Mouse (Mus musculus) Patski (cell line): ENCODE results near the gene Nudt1. TPM values are rescaled to one million over a fixed set of nuclear protein-coding genes. Genes with fewer than 3 reads are reported as not detected.

Experiments
- ATAC-seq: fragments of 100-300 bp; one replicate; pipeline ENCODE4 v1.8.0; 2021
- CTCF ChIA-PET: fragments of 350-600 bp; sonication (Branson Sonifier 250); formaldehyde crosslinking; loops from one replicate; lab custom pipeline; 2022; ENCODE audit warnings: inconsistent platforms; lab: Charles Lee
- POLR2A ChIA-PET: fragments of 350-600 bp; sonication (Branson Sonifier 250); formaldehyde crosslinking; loops from one replicate; lab custom pipeline; 2022; ENCODE audit warnings: antibody characterized with exemption, inconsistent platforms; lab: Charles Lee
- DNase-seq: peaks from one replicate; pipeline ENCODE4 v3.0.0-alpha.2; 2011; ENCODE audit warnings: low read depth, low spot score
- H3K27me3 ChIP-seq: fragments of 371-371 bp; one replicate; pipeline ENCODE4 v1.5.1; 2021
- CTCF ChIP-seq: fragments of 100-300 bp; IDR thresholded peaks from one replicate; pipeline ENCODE4 v1.5.1; 2021
- in situ Hi-C: fragments of 300-500 bp; cut with MboI; formaldehyde crosslinking; loops from 3 replicates; pipeline ENCODE4 v1.11.1; 2018; ENCODE audit warnings: low pct_unique_long_range_greater_than_20kb, mixed read lengths
- polyA plus RNA-seq: library from polyadenylated mRNA; unstranded; gene quantifications from one replicate; pipeline ENCODE4 v1.2.3, GENCODE M21; 2021

The Nudt1 gene
- polyA plus RNA-seq, 1 experiment from 2014 or later = 38.0 TPM

DNA sequence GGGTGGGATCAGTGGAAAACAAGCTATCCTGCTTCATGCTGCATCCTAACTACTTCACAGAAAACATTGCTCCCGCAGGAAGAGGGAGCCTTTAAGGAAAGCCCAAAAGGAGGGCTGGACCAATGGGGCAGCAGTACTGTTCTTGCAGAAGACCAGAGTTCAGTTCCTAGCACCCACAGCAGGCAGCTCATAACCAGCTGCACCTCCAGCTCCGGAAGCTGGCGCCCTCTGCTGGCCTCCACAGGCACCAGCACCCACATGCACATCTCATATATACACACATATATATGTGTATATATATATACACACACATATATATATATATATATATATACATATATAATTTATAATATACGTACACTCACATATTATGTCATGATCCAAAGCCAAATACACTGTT is 17.3 kb downstream of the Nudt1 start:
- in situ Hi-C loops = loop anchor here (5.0 kb wide), 1 partner anchor 54 kb away; no protein-coding TSS in a partner anchor
- ChIA-PET POLR2A (no interaction called here), CTCF (interaction anchor here (0.9 to 5.4 kb wide), 2 partner anchors 19 to 57 kb away, joined by 3 to 28 read pairs; no protein-coding TSS in a partner anchor)
- ATAC-seq = no peak
- H3K27me3 ChIP-seq = no peaks in the 10 kb centered on the region
- no peak for DNase-seq
- TF ChIP-seq CTCF = no peak

DNA sequence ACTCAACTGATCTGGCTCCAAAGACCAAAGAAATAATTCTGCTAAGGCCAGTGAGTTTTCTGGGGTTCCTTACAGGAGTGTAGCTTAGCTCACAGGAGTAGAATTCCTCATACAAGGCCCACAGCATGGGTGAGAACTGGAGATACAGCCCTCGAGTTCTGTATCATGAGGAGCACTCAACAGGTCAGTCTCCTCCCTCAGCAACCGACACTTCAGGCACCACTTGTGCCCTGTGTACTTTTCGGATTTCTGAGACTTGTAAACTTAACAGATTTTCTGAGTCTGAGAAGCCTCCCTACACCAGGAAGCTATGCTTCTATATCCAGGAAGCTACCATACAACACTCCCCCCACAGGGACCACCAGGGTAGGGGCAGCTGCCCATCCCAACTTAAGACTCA is 18.4 kb downstream of the Nudt1 start:
- in situ Hi-C loops = loop anchor here (5.0 kb wide), 1 partner anchor 52 kb away; no protein-coding TSS in a partner anchor
- CTCF ChIA-PET = interaction anchor here (1.2 to 5.4 kb wide), 2 partner anchors 10 to 56 kb away, joined by 3 to 28 read pairs; no protein-coding TSS in a partner anchor

DNA sequence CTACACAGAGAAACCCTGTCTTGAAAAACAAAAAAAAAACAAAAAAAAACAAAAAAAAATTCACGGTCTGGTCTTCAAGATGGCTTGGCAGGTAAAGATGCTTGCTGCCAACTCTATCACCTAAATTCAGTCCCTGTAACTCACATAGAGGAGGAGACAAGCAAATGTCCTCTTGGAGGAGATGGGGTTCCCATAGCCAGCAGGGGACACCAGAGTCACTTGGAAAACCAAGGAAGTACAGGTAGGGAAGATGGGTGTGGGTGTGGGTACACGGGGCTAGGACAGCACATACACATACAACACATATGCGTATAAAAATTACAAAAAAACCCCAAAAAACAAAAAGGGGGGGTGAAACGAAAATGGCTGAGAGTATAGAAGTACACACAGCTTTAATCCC is 21.4 kb downstream of the Nudt1 start:
- no peak for DNase-seq
- TF ChIP-seq CTCF = no peak
- in situ Hi-C loops = no loop called here
- ATAC-seq = no peak
- ChIA-PET POLR2A (interaction anchor here (1.1 to 1.4 kb wide), 2 partner anchors 14 to 48 kb away, joined by 3 to 7 read pairs; no protein-coding TSS in a partner anchor), CTCF (interaction anchor here (2.0 kb wide), 1 partner anchor 10 kb away, joined by 8 read pairs; no protein-coding TSS in a partner anchor)
- H3K27me3 ChIP-seq = no peaks in the 10 kb centered on the region

More for the DNA sequence above, 18.4 kb downstream of the Nudt1 start:
- POLR2A ChIA-PET = no interaction called here
- H3K27me3 ChIP-seq = no peaks in the 10 kb centered on the region
- no peak for TF ChIP-seq CTCF
- ATAC-seq (no peak), DNase-seq (no peak)

GRCm38 (mm10) chr5:140345244-140345643 is 23.8 kb downstream of the Nudt1 start:
- ChIA-PET CTCF (interaction anchor here (1.1 kb wide), 1 partner anchor 9 kb away, joined by 7 read pairs; no protein-coding TSS in a partner anchor), POLR2A (no interaction called here)
- no peak for TF ChIP-seq CTCF
- peak; percentile 51 for DNase-seq
- no peak for ATAC-seq
- no peaks in the 10 kb centered on the region for H3K27me3 ChIP-seq
- in situ Hi-C loops = no loop called here

GRCm38 (mm10) chr5:140346050-140346449 is 24.6 kb downstream of the Nudt1 start:
- peak; percentile 55 for DNase-seq
- TF ChIP-seq CTCF = no peak
- POLR2A ChIA-PET = no interaction called here

GRCm38 (mm10) chr5:140349882-140350281 is 28.4 kb downstream of the Nudt1 start:
- no peak for TF ChIP-seq CTCF
- CTCF ChIA-PET = no interaction called here
- DNase-seq (no peak), ATAC-seq (no peak)
- H3K27me3 ChIP-seq = no peaks in the 10 kb centered on the region
- in situ Hi-C loops = no loop called here
- POLR2A ChIA-PET = no interaction called here

More at GRCm38 (mm10) chr5:140346050-140346449, 24.6 kb downstream of the Nudt1 start:
- peak; percentile 23 for ATAC-seq
- CTCF ChIA-PET = interaction anchor here (0.8 to 1.1 kb wide), 3 partner anchors 9 to 69 kb away, joined by 3 to 7 read pairs (median 4); no protein-coding TSS in a partner anchor
- H3K27me3 ChIP-seq = no peaks in the 10 kb centered on the region
- in situ Hi-C loops = no loop called here

DNA sequence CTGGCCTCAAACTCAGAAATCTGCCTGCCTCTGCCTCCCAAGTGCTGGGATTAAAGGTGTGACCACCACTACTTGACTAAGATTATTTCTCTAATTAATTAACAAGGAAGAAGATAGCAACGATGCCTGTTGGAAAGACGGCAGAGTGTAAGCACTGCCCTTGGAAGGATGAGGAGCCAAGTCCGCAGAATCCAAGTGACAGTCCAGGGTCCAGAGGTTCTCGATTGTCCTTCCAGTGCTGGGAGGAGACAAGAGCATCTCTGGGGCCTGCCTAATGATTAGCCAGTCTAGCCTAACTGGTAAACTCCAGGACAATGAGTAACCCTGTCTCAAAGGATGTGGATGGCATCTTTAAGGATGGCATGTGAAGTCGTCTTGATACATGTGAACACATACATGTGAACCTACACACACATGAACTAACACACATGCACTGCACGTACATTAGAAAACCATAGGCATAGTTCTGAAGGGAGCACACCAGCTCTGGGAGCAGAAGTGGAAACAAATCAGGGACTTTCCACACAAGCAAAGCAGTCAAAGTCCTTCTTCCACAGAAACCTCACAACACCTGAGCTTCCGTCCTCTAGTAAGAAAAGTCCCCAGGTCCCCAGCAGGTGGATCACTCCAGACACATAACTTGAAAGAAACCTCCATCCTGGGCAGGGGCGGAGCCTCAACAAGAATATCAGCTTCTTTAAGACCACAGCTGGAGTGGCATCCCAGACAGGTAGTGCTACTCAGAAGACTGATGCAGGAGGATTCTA is 29.5 kb downstream of the Nudt1 start:
- no peak for TF ChIP-seq CTCF
- H3K27me3 ChIP-seq = no peaks in the 10 kb centered on the region
- CTCF ChIA-PET = no interaction called here
- POLR2A ChIA-PET = no interaction called here
- in situ Hi-C loops = no loop called here
- DNase-seq (no peak), ATAC-seq (no peak)

- in situ Hi-C loops = no loop called here
- ChIA-PET CTCF (interaction anchor here (1.9 kb wide), 1 partner anchor 16 kb away, joined by 6 read pairs; no protein-coding TSS in a partner anchor), POLR2A (no interaction called here)
- no peaks in the 10 kb centered on the region for H3K27me3 ChIP-seq
- ATAC-seq (no peak), DNase-seq (no peak)
- TF ChIP-seq CTCF = no peak
These were observed 30.9 kb downstream of the Nudt1 start for GRCm38 (mm10) chr5:140352352-140352751.

- POLR2A ChIA-PET = no interaction called here
- CTCF ChIA-PET = interaction anchor here (0.9 to 1.8 kb wide), 4 partner anchors 23 to 50 kb away, joined by 3 to 6 read pairs (median 4); no protein-coding TSS in a partner anchor
- TF ChIP-seq CTCF = no peak
- H3K27me3 ChIP-seq = no peaks in the 10 kb centered on the region
- no peak for ATAC-seq
- in situ Hi-C loops = no loop called here
- DNase-seq = no peak
These were observed 34.5 kb downstream of the Nudt1 start for GRCm38 (mm10) chr5:140355934-140356333.

GRCm38 (mm10) chr5:140357466-140357865 is 36.0 kb downstream of the Nudt1 start:
- DNase-seq (no peak), ATAC-seq (no peak)
- POLR2A ChIA-PET = interaction anchor here (1.1 to 1.2 kb wide), 2 partner anchors 15 to 24 kb away, joined by 4 to 7 read pairs; no protein-coding TSS in a partner anchor
- TF ChIP-seq CTCF = no peak
- H3K27me3 ChIP-seq = no peaks in the 10 kb centered on the region
- CTCF ChIA-PET = interaction anchor here (1.2 to 1.8 kb wide), 3 partner anchors 14 to 24 kb away, joined by 3 to 6 read pairs (median 3); no protein-coding TSS in a partner anchor
- in situ Hi-C loops = no loop called here
